Mouse (Mus musculus) urinary bladder, postnatal 36 days (tissue): ENCODE measurements around the gene Cep164.

Experiments used
- DNase-seq, 2 experiments: peaks; one replicate each; pipeline ENCODE4 v3.0.0; 2022; ENCODE audit warnings: low spot score in 2 of 2, mixed read lengths in 1 of 2

Cep164 gene

GRCm38 (mm10) chr9:45838434-45839138 is 10.1 kb upstream of the Cep164 start, which contains the start of gene Bace1:
TSS of gene Bace1 (plus strand) at chr9:45838580.
- DNase-seq = peak; percentile 59 to 77

DNA sequence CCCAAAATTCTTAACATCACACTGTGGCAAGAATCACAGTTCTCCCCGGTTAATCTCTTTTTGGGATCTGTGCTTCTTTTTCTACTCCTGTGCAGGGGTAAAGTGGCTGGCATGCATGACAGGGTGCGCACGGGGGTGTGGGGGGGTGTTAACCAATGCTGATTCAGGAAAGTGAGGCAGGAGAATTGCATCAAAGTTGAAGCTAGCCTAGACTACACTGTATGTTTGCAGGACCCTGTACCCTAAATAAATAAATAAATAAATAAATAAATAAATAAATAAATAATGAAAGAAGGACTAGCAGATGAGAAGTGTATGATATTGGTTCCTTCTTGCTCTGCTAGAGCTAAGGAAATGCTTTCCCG is 9.6 kb upstream of the Cep164 start:
- no peak for DNase-seq

DNA sequence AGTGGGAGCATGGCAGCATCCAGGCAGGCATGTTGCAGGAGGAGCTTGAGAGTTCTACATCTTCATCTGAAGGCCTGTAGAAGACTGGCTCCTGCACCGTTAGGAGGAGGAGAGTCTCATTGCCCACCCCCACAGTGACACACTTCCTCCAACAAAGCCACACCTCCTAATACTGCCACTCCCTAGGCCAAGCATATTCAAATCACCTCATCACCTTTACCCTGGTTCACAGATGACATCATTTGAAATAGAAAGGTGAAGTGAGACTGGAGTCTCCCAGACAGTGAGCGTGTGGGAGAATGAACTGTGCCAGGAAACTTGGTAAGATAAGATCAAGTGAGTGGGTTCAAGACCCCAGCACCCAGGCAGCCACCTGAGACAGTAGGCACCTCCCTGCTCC is 5.0 kb upstream of the Cep164 start:
- no peak for DNase-seq

- DNase-seq = no peak
Observed at GRCm38 (mm10) chr9:45832898-45833297, 4.4 kb upstream of the Cep164 start.

DNA sequence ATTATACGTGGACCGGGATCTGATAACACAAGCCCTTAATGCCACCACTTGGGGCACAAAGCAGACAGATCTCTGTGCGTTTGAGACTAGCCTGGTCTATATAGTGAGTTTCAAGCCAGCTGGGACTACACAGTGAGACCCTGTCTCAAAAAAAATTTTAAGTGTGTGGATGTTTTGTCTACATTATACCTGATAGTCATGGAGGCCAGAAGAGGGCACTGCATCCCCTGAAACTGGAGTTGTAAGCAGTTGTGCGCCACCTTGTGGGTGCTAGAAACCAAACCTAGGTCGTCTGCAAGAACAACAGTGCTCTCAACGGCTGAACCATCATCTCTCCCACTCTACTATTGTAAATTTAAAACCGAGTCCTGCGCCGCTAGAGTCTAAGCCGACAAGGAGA is 616 bp upstream of the Cep164 start:
- peak in 1 of 2 experiments; percentile 48 for DNase-seq

DNA sequence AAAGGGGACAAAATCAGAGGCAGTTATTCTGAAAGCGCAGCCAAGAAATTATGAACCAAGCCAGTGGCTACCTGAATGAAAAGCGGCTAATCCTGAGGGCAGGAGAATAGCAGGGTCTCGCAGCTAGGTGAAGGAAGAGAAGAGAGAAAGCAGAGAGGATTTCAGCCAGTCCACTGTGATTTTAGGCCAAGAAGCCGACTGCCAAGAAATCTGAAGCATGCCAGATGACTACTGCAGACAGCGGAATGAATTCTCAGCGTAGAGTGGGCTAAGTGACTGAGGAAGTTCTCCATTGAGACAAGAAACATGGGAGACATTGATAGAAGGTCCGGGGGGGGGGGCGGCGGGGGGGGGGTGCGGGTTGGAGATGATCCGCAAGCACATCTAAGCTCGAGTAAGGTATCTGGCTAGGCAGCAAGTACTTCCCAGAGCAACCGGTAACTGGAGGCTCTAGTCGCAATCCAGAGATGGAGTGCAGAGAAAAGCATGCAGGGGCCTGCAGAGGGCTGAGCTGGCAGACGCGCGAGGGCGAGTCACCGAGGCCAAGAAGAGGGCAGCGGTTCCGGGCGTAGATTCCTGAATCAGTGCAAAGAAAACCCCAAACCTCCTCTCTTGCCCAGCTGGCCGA is 714 bp downstream of the Cep164 start:
- DNase-seq = peak; percentile 66 to 73

GRCm38 (mm10) chr9:45818406-45819011 is 10.0 kb downstream of the Cep164 start:
- no peak for DNase-seq

DNA sequence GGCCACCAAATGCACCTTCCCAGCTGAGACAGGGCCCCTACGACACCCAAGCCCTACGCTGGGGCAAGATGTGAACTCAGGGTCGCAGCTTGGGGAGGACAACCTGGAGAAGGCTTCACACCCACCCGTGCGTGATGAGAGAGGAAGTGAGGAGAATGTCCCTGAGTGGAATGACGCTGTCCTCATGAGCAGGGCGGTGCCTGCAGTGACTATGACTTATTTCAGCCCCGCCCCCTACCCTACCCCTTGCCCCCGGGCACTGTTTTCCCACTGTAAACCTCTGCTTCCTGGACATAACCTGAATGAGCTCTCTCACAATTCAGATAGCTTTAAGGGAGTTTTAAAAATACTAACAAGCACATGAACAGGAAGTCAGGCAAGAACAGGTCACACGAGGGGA is 13.0 kb downstream of the Cep164 start:
- no peak for DNase-seq

GRCm38 (mm10) chr9:45815113-45815512 is 13.4 kb downstream of the Cep164 start:
- DNase-seq = no peak

GRCm38 (mm10) chr9:45811946-45812345 is 16.5 kb downstream of the Cep164 start:
- DNase-seq = no peak

GRCm38 (mm10) chr9:45807761-45808160 is 20.7 kb downstream of the Cep164 start:
- DNase-seq = no peak

DNA sequence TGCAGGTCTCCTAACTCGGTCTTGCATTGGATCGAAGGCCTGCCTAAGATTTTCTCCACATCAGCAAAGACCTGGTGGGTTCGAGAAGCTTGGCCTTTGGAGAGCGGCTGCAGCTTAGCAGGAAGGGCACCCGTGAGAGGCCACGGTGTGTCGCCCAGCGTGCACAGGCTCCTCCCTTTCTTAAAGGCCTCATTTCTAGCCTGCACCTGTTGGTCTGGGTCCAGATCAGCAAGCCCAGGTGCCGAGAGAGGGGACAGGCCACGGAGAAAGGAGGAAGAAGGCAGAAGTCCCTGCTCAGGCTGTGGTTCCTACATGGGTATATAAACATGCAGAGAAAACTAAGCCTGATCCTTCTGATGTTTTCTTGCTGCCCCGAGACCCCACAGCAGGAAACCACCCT is 21.2 kb downstream of the Cep164 start:
- DNase-seq = no peak

- DNase-seq = no peak
Observed at GRCm38 (mm10) chr9:45806847-45807246, 21.6 kb downstream of the Cep164 start.

DNA sequence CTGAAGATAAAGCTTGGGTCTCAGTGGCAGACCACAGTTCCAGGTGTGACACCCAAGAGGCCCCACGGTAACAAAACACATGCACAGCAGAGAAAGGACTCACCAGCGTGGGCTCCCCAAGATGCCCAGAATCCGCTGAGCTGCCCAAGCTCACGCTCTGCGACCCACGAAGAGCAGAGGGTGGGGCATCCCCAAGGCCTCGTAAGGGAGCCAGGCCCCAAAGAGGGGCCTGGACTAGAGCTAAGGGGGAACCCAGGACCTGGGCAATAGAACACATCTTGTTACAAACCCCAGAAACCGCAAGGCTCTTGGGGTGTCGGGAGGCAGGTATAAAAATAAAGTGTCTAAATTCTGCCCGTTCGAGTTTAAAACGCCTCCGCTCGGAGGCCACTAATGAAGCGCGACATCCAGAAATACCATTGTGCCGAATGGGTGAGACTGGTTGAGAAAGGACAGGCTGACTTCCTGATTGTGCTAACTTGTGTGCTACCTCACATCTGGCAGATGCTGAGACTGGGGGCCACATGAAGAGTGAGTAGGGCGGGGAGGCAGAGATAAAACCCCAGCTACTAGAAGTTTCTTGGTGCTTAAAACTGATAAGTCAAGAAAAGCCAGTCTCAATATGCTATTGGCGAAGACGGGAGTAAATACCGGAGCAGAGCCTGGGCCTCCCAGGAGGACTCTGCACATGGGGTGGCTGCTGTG is 25.3 kb downstream of the Cep164 start:
- no peak for DNase-seq

- no peak for DNase-seq
Observed at GRCm38 (mm10) chr9:45799402-45799801, 29.1 kb downstream of the Cep164 start.

GRCm38 (mm10) chr9:45798467-45799164 is 29.9 kb downstream of the Cep164 start:
- DNase-seq = peak in 1 of 2 experiments; percentile 10

- DNase-seq = no peak
Observed at GRCm38 (mm10) chr9:45797271-45797670, 31.2 kb downstream of the Cep164 start.

DNA sequence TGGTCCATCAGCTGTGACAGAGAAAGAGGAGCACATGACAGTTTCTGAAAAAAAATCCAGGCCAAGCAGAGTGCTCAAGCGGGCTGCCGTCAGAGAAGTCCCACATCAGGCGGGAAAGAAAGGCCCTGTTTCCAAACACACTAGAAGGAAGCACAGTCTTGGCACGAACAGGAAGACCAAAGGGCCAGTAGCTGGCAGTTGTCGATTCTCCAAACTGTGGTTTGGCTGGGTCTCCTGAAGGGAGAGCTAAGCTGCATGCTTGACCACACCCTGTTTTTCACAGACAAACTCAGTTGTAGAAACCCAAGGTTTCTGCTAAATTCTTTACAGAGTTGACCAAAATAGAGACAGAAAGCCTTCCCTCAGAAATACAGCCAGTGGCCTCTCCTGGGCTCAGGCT is 32.8 kb downstream of the Cep164 start:
- peak; percentile 14 for DNase-seq

- no peak for DNase-seq
Observed at GRCm38 (mm10) chr9:45793697-45794096, 34.8 kb downstream of the Cep164 start.

- DNase-seq = no peak
Observed at GRCm38 (mm10) chr9:45792235-45792634, 36.3 kb downstream of the Cep164 start.

DNA sequence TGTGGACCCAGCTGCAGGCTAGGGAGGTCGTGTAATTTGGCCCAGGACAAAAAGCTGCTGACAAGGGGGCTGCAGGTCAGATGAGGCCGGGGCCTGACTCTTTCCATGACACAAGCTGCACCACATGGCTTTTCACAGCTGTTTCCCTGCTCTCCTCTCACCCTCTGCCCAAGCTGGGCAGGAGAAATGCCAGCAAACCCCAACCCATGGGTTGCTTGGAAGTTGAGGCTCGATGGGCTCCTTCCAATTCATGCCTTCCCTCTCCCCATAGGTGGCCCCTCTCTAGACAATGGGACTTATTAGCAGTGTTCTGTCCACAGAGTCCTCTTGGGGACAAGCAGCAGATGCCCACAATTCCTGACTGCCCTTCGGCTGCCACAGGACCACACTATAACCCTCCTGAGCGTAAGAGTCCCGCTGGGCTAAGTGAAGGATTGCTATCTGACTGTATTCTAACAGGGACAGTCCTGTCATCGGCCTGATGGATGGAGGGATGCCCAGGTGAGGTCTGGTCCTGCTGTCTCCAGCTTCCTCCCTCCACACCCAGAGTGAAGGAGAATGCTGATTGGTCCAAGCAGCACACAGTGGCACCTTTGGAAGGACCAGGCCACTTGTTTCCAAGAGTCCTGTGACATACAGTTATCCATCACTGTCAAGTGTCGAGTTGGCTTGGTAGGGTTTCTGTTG is 36.9 kb downstream of the Cep164 start:
- no peak for DNase-seq
